Mouse (Mus musculus) heart, postnatal 0 days (tissue): ENCODE measurements around the gene Xrn1.

ENCODE experiments used
- CTCF ChIP-seq: IDR thresholded peaks from 2 replicates; pipeline ENCODE4 v1.5.1; 2016; ENCODE audit warnings: antibody characterized with exemption, control low read depth, low read depth
- EP300 ChIP-seq: IDR thresholded peaks from 2 replicates; pipeline ENCODE4 v1.6.1; 2016; ENCODE audit warnings: antibody characterized with exemption, low read depth

DNA sequence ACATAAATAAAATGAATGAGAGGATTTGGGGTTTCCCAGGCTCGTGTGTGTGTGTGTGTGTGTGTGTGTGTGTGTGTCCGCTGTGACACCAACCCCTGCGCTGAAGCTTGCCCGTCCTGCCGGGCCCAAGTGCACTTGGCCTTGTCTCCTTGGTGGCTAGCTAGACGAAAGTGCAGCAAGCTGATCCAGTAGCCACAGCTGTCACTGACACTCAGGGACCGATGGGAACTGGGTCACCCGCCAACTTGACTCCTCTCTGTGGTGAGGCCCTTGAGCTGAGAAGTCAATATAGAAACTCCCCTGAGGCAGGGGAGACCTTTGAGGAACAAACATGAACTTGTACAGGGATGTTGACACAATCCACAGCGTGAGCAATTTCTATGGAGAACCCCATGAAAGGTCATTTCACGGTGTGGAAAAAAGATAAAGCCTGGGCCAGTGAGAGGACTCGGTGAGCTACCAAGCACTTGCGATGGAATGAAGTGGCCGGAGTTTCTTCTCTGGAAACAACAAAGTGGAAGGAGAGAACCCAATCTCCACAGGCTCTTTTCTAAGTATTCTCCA is 124.3 kb downstream of the Xrn1 start:
- no peak for TF ChIP-seq CTCF
- no peak for TF ChIP-seq EP300
